Mouse (Mus musculus) lung, embryonic 16.5 days (tissue): Measurements from ENCODE around the gene Fkbp5. TPM values are rescaled to one million over a fixed set of nuclear protein-coding genes. Genes with fewer than 3 reads are reported as not detected.
"Not testable (repeated sequence)": the region's sequence is repeated elsewhere in the genome, so short reads cannot be mapped to it uniquely, and the experiment has no call there.

Experiments
- ATAC-seq: fragments of 200-750 bp; cut with Nextera tagmentation; 2 replicates; pipeline ENCODE4 v1.8.0; 2017; ENCODE audit warnings: low read depth, mild to moderate bottlenecking, moderate library complexity
- H3K27ac ChIP-seq: fragments of 300-500 bp; sonication (generic); 2 replicates; pipeline ENCODE4 v1.5.1; 2014; ENCODE audit warnings: mild to moderate bottlenecking, control low read depth, low read length
- H3K27me3 ChIP-seq: fragments of 300-500 bp; sonication (generic); 2 replicates; pipeline ENCODE4 v1.6.1; 2014; ENCODE audit warnings: low read depth, low read length, mixed read lengths; ENCODE audit not compliant: control insufficient read depth, insufficient read depth
- H3K36me3 ChIP-seq: fragments of 300-500 bp; sonication (generic); 2 replicates; pipeline ENCODE4 v1.6.1; 2014; ENCODE audit warnings: low read length; ENCODE audit not compliant: control insufficient read depth, insufficient read depth
- H3K4me1 ChIP-seq: fragments of 300-500 bp; sonication (generic); replicated peaks from 2 replicates; pipeline ENCODE4 v1.6.1; 2014; ENCODE audit warnings: low read length, mixed read lengths; ENCODE audit not compliant: control insufficient read depth, insufficient read depth
- H3K4me2 ChIP-seq: fragments of 300-500 bp; sonication (generic); 2 replicates; pipeline ENCODE4 v1.6.1; 2014; ENCODE audit warnings: low read depth, low read length, control low read depth
- H3K4me3 ChIP-seq: fragments of 300-500 bp; sonication (generic); 2 replicates; pipeline ENCODE4 v1.5.1; 2014; ENCODE audit warnings: mild to moderate bottlenecking, low read length, control low read depth
- H3K9ac ChIP-seq: fragments of 300-500 bp; sonication (generic); 2 replicates; pipeline ENCODE4 v1.6.1; 2014; ENCODE audit warnings: low read length, control low read depth
- H3K9me3 ChIP-seq: fragments of 300-500 bp; sonication (generic); 2 replicates; pipeline ENCODE4 v1.6.1; 2016; ENCODE audit warnings: low read length; ENCODE audit not compliant: control insufficient read depth
- WGBS: fragments of 180-500 bp; shearing (Covaris S2); extraction: QIAGEN DNeasy Blood & Tissue Kit; methylation state at CpG from one replicate; pipeline ENCODE4 v1.1.7; 2014; 5-methylcytosine and 5-hydroxymethylcytosine counted together
- polyA plus RNA-seq: library from polyadenylated mRNA; unstranded; fragments of >200 nt; fragmentation: Nextera tagmentation; extraction: Ambion mirVana; gene quantifications from 2 replicates; pipeline ENCODE4 v1.2.1, GENCODE M21; 2015

Gene Fkbp5
- polyA plus RNA-seq, 1 experiment from 2014 or later, result 38.5 TPM

DNA sequence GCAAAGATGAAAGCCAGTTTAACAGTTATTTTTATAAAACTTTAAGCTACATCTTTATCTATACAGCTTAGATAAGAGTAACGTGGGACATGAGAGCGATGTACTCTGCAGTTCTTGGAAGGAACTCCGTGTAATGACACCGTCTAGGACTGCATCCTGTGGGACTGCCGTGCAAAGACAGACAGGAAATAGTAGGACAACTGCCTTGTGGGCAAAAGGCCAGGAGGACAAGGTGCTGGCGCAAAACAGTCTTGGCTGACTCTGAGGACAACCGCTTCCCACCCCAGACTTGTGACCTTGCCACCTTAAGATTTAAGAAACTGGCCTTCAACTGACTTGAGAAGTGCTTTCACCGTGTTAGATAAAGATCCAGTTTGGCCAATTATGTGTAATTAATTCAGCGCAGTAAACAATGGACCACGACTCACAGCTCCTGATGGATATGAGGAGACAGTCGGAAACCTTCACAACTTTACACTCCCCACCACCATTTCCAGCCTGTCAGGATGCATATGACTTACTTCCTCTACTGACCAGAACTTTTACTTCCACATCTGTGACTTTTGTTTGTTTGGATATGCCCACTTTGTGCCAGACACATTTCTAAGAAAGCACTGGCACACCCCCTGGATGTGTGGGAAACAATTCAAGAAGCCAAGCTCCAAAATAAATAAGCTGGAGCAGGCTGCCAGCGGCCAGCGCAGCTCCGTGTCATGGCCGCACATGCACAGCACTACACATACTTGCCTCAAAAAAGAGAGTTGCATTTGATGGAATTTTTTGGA lies 88.7 kb downstream of the Fkbp5 start:
- WGBS, result 41% methylated on average over 15 of the region's 15 CpGs
- Histone ChIP-seq H3K9me3 (no peaks in the 10 kb centered on the region), H3K27me3 (no peaks in the 10 kb centered on the region), H3K4me1 (peaks cover 22% of the 10 kb centered on the region), H3K4me3 (no peak overlapping the region), H3K27ac (no peak overlapping the region), H3K4me2 (no peak overlapping the region), H3K36me3 (peaks cover 5% of the 10 kb centered on the region; the same call in 1 of the 2 replicates), H3K9ac (no peak overlapping the region)
- peak; percentile 63 for ATAC-seq

DNA sequence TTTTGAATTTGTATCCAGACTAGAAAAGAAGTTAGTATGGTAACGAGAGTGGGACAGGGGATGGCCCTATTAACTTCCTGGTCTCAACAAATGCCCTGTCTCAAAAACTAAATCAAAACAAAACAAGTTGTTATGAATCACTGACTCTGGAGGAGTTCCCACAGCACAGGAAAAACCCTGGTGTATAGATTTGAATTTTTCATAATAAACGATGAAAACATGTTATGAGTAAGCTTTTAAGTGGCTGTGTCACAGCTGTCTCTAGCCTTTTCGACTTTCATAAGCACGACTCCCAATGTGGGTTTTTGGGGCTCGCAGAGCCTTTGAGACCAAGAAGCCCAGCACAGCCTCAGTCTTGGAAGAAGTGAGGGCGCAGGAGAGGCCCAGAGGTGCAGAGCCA lies 89.7 kb downstream of the Fkbp5 start:
- no peak for ATAC-seq
- no peaks in the 10 kb centered on the region for H3K9me3 ChIP-seq
- peaks cover 5% of the 10 kb centered on the region; the same call in 1 of the 2 replicates for H3K36me3 ChIP-seq
- WGBS, result 84% methylated on average over 6 of the region's 6 CpGs
- no peak overlapping the region for H3K4me2 ChIP-seq
- no peak overlapping the region for H3K4me3 ChIP-seq
- H3K9ac ChIP-seq, result no peak overlapping the region
- no peak overlapping the region for H3K27ac ChIP-seq
- no peaks in the 10 kb centered on the region for H3K27me3 ChIP-seq
- H3K4me1 ChIP-seq, result peaks cover 22% of the 10 kb centered on the region

- Histone ChIP-seq H3K4me2 (no peak overlapping the region), H3K9ac (no peak overlapping the region), H3K4me3 (no peak overlapping the region), H3K27me3 (no peaks in the 10 kb centered on the region), H3K36me3 (peaks cover 5% of the 10 kb centered on the region; the same call in 1 of the 2 replicates), H3K4me1 (peaks cover 21% of the 10 kb centered on the region), H3K9me3 (no peaks in the 10 kb centered on the region), H3K27ac (no peak overlapping the region)
- no peak for ATAC-seq
- WGBS, result 82% methylated on average over 6 of the region's 6 CpGs
These were observed 93.0 kb downstream of the Fkbp5 start for GRCm38 (mm10) chr17:28424373-28424772.

DNA sequence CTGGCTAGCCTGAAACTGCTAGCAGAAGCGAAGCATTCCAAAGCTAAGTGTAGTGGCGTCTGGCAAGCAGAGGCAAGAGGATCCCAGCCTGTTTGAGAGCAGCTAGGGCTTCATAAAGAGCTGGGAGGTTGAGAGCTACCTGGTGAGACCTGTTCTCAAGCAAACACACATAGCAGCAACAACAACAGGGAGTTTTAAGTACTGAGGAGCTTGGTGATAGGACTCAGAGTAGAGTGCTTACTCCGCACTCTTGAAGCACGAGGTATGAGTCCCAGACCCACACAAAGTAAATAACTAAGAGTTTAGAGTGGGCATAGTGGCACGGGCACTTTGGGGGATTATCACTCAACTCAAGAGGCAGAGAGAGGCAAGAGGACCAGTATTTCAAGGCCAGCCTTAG lies 96.3 kb downstream of the Fkbp5 start:
- 61% methylated on average over 5 of the region's 5 CpGs for WGBS
- no peak overlapping the region for H3K4me2 ChIP-seq

GRCm38 (mm10) chr17:28420229-28421051 lies 96.9 kb downstream of the Fkbp5 start:
- 45% methylated on average over 12 of the region's 12 CpGs for WGBS
- Histone ChIP-seq H3K27me3 (no peaks in the 10 kb centered on the region), H3K36me3 (no peaks in the 10 kb centered on the region), H3K4me1 (peaks cover 10% of the 10 kb centered on the region), H3K27ac (peak overlapping the region; percentile 87), H3K9me3 (no peaks in the 10 kb centered on the region), H3K4me3 (no peak overlapping the region), H3K4me2 (no peak overlapping the region), H3K9ac (peak overlapping the region; percentile 17; the same call in 1 of the 2 replicates)
- ATAC-seq, result peak; percentile 38

More for the DNA sequence above, 96.3 kb downstream of the Fkbp5 start:
- H3K4me1 ChIP-seq, result peaks cover 10% of the 10 kb centered on the region
- no peaks in the 10 kb centered on the region for H3K36me3 ChIP-seq
- no peak overlapping the region for H3K9ac ChIP-seq
- ATAC-seq, result peak; percentile 86
- peak overlapping the region; percentile 87 for H3K27ac ChIP-seq
- no peaks in the 10 kb centered on the region for H3K9me3 ChIP-seq
- no peak overlapping the region for H3K4me3 ChIP-seq
- no peaks in the 10 kb centered on the region for H3K27me3 ChIP-seq

DNA sequence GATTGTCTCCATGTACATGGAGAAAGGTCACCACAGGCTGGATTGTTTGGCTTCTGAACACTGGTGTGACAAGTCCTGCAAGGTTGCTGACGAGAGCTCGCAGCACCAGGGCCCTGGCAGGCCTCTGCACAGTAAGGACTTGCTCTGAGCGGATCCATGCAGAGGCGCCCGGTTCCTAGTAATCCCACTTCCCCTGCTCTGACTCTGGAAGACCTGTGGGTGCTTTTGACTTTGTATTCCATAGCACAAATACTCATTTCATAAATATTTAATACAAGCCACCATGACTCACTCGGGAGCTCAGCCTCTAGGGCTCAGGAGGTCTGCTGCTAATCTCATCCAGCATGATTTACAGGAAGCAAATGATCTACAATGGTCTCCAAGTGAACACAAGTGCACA lies 97.7 kb downstream of the Fkbp5 start:
- Histone ChIP-seq H3K9ac (no peak overlapping the region), H3K4me2 (no peak overlapping the region), H3K4me1 (peaks cover 10% of the 10 kb centered on the region), H3K27ac (peak overlapping the region; percentile 69), H3K36me3 (no peaks in the 10 kb centered on the region), H3K4me3 (no peak overlapping the region), H3K27me3 (no peaks in the 10 kb centered on the region), H3K9me3 (no peaks in the 10 kb centered on the region)
- 52% methylated on average over 6 of the region's 6 CpGs for WGBS
- ATAC-seq, result peak; percentile 26; the same call in 1 of the 2 replicates

DNA sequence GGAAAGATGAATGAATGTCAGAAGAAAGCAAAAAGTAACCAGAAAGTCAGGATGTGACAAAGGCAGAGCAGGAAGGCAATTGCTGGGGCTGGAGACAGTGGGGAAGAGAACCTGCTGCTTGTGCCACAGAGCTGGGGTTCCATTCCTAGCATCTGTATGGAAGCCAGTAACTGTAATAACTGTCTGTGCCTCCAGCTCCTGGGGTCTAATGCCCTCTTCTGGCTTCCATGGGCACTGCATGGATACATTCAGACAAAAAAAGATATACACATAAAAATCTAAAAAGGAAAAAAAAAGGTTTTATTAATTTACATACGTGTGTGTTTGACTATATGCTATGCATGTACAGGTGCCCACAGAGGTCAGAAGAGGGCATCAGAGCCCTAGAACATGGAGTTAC lies 98.4 kb downstream of the Fkbp5 start:
- no peak overlapping the region for H3K4me3 ChIP-seq
- no peak overlapping the region for H3K4me2 ChIP-seq
- WGBS, result 82% methylated on average over 1 of the region's 1 CpGs
- no peak for ATAC-seq
- 0 out of 2 replicates have a peak, but pooled peaks cover 2% of the 10 kb centered on the region for H3K36me3 ChIP-seq
- H3K4me1 ChIP-seq, result peaks cover 10% of the 10 kb centered on the region
- H3K9ac ChIP-seq, result no peak overlapping the region
- no peaks in the 10 kb centered on the region for H3K9me3 ChIP-seq
- no peak overlapping the region for H3K27ac ChIP-seq
- H3K27me3 ChIP-seq, result no peaks in the 10 kb centered on the region

- not testable (repeated sequence) for H3K27ac ChIP-seq, H3K4me2 ChIP-seq, ATAC-seq, H3K9me3 ChIP-seq, H3K36me3 ChIP-seq, H3K4me3 ChIP-seq, H3K9ac ChIP-seq, H3K27me3 ChIP-seq
- H3K4me1 ChIP-seq, result peaks cover 10% of the 10 kb centered on the region
These were observed 98.8 kb downstream of the Fkbp5 start for GRCm38 (mm10) chr17:28418481-28418880.

DNA sequence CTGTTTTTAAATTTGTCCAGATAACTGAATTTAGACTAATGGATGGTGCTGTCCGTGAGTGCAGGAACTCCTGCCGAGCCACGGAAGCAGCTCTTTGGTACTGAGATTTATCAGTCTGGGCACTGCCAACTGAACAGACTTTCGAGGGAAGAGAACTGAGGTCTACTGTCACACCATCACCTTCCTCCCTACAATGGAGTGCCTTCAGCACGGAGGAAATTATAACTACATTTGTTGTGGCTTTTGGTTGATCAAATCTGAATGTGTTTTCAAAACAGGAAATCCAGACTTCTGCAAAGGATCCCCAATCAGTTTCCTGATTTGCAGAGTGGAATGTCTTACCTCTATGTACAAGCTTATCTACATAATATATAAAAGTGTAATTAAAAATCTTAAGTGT lies 99.6 kb downstream of the Fkbp5 start:
- Histone ChIP-seq H3K4me1 (peaks cover 10% of the 10 kb centered on the region), H3K36me3 (0 out of 2 replicates have a peak, but pooled peaks cover 2% of the 10 kb centered on the region), H3K4me3 (no peak overlapping the region), H3K9me3 (no peaks in the 10 kb centered on the region), H3K9ac (no peak overlapping the region), H3K4me2 (no peak overlapping the region), H3K27me3 (no peaks in the 10 kb centered on the region), H3K27ac (no peak overlapping the region)
- no peak for ATAC-seq
- WGBS, result 80% methylated on average over 5 of the region's 5 CpGs
